Mouse (Mus musculus): ENCODE results near the gene Itpa.

DNA sequence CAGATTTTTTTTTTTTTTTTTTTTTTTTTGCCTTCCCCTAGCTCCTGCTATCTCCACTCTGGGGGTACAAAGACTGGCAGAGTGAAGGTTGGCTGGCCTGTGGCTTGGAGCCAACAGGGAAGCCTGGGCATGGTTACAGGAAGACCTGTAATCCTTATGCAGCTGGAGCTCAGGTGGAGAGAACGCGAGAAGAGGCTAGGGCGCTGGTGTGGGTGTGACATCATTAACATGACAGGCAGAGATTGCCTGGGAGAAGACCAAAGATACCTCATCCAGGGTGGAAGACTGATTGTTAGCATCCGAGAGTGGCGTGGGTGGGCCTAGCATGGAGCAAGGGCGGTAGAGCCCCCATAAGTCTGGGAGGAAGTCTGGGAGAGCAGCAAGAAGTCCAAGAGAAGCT, 28.1 kb upstream of the Itpa start:
- TF ChIP-seq EP300 (IDR thresholded peaks at IDR 0.05; ENCODE audit: low read depth) (no peak), CTCF (IDR thresholded peaks at IDR 0.05; ENCODE audit: low read depth) (no peak)

Measured in liver, postnatal 0 days (tissue).